Mouse (Mus musculus): ENCODE data around the gene Fancc.

The Fancc gene

DNA sequence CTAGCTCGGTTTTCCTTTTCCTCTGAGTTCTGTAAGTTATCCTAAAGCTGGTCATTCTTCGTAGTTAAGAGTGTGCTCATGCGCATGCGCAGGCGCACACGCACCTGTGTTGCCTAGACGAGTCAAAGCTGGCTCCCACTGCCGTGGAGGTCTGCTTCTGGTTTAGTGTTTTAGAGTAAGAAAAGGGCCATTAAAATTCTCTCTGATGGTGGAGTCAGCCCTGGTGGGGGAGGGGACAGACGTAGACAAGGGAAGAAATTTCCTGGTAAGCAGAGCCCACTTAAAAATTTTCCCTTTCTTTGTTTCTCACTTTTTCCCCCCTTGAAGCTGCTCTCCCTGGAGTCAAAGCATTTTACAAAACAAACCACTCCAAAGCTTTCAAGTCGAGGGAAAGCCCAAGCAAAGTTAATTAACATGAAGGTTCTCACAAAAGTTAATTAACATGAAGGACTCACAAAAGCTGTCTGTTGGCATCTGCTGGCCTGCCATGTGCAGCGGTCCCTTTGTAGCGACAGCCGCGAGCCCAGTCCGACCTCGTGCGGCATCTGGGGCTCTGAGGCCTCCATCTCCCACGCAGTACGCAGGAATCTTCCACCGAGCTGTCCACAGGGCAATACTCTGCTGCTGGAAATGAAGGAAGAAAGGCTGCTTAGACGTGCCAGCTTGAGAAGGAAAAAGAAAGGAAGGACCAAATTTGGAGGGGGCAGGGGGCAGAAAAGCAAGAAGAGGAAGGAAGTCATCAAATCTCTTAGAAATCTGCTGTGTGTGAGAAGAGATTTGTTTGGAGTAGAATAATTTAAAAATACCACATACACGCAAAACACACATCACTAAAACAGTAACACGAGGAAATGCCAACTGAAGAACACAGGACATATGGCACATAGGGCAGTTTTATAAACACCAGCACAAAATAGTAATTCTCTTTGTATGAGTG is at the start of gene Fancc:
Fancc (minus strand) TSS at position 633 of the 937 bp plus-strand sequence.
- no peak for DNase-seq (ENCODE audit: low spot score)

DNA sequence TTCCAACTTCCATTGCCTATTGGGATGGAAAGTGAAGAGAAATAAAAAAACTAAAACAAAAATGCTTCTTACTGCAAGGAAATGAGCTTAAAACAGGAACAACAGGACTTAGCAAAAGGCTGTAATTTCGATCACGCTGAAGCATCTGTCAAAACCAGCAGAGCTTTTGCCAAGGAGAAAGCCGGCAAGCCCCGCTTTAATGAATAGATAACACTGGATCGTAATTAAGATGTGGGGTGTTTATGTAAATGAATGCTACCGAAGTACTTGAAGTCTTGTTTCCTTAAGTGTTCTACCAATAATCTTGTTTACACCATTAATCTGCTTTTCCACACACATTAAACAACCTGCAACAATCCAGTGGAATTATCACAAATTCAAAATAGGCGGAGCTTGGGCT is 48.2 kb upstream of the Fancc start:
- DNase-seq (ENCODE audit: low spot score), result no peak

DNA sequence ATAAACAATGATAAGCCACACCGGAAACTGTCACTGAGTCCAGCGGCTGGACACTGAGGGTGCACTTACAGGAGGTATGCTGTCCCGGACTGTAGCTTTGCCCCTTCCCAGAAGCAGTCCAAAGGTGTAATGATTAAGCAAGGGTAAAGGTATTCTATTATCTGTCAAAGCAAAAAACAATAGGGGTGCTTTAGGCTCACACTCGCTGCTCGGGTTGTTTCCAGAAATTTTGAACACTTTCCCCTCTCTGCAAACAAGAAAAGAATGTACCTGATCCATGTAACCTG is 47.8 kb upstream of the Fancc start:
- no peak for DNase-seq (ENCODE audit: low spot score)

DNA sequence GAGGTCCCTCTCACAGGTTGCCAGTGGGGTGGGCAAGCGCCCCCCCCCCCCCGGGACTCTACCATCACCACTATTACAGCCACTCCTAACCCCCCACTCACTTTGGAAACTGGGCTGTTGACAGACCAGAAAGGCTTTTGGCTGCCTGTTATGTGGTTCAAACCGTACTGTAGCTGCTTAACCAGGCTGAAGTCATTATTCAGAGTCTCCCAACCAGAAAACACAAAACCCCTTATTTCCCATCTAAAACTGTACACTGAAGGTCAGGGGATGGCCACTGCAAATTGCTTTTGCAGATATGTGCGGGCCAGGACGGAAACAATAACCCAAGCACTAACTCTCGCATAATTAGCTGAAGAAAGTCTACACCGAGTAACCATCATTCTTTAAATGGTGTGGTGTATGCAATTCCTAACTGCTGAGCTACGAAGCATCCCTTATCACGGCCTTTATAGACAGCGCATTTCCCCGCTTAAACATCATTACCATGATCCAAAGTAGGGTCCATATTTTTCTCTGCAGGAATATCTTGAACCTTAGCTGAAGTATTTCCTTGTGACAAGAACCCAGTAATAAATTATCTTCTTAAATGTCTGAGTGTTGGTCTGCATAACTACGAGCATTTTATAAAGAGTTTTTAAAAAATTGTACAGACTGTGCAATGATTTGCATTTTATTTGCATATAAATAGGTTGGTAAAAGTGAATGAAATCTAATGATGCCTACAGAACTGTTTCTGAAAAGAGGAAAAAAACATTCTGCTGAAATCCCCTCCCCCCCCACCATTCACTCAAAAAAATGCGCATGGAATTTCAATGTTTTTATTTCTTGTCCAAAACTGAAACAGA is 47.3 kb upstream of the Fancc start:
- no peak for DNase-seq (ENCODE audit: low spot score)

DNA sequence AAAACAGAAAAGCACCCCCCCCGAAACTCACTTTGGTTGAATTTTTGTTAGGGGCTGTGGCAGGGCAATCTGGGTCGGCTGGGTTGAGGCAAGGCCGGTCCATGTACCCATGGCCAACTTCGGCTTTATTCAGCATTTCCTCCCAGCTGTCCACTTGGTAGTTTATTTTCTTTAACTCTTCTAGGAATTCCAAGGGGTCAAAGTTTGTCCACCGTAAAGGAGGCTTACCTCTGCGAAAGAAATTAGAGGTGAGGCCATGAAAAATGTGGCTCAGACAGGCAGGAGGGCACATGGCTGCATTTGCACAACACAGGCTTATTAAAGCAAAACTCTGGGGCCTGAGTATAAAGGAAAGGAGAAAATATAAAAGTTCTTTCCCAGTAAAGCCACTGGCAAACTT is 46.4 kb upstream of the Fancc start:
- DNase-seq (ENCODE audit: low spot score), result no peak

DNA sequence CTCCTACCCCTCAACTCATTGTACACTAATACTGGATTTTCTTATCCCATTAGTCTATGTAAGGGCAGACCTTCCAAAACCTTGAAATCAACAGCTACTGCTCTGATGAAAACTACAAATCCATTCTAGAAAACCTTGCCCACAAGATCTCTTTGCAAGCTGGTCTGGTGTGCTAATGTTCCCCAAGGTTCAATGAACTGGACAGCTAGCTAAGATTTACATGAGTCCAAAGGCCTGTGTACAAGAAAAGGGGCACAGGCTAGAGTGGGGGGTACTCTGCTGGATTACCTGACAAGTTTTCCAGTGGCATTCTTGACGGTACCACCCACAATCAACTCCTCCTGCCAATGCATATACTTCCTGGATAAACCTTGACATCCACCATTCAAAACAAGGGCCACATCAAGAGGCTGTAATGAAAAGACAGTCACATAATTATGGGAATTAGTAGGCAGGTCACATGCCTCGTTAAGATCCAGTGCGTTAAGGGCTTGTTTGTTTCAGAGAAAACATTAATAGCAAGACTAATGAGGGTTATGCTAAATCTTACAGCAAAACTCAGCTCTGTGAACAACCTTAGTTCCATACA is 45.8 kb upstream of the Fancc start:
- no peak for DNase-seq (ENCODE audit: low spot score)

DNA sequence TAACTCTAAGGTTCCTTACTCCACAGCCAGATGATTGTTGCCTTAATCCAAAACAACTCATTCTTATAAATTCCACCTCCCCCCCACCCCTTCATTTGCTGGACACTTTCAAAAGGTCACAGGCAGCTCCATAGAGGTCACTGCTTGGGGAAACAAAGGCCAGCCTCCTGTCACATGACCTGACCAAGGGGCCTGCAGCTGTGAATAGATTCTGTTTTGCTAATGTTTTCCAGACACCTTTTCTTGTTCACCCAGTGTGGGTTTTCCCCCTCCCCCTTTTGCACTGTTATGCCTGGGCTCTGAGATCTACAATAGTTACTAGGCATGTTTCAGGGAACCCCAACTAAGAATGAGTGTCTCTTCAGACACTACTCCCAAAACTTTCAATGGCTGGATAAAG is 44.4 kb upstream of the Fancc start:
- DNase-seq (ENCODE audit: low spot score), result no peak

DNA sequence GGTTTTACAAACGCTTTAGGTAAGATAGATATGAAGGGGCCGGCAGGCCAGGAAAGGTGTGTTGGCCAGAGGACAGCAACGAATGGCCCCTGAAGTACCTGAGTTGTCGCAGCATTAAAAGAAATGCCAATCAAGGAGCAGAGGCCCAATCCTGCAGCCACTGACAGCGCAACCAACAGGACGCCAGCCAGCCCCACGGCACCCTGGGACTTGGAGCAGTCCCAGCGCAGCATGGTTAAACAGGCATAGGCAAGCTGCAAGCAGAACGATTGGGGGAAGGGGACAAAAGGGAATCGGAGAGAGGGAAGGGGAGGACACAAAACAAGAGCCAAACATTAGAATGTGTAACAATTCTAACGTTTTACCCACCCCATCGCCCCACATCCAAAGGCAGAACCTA is 43.5 kb upstream of the Fancc start:
- DNase-seq (ENCODE audit: low spot score), result no peak

DNA sequence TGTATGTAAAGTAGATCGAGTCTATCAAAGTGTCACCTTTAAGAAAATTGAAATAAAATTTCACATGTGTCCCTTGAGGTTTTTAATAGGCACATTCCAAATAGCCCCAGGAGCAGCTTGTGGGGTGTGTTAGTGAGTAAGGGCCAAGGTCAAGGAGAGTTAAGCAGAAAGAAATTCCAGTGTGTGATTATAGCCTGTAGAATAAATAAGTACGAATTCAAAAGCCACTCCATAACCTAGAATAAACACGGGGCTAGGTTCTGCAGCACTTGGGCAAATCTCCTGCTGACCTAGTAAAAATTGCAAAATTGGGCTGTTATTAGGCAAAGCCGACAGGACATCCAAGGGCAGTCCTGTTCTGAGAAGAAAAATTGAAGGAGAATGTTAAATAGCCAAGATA is 37.9 kb upstream of the Fancc start:
- no peak for DNase-seq (ENCODE audit: low spot score)

DNA sequence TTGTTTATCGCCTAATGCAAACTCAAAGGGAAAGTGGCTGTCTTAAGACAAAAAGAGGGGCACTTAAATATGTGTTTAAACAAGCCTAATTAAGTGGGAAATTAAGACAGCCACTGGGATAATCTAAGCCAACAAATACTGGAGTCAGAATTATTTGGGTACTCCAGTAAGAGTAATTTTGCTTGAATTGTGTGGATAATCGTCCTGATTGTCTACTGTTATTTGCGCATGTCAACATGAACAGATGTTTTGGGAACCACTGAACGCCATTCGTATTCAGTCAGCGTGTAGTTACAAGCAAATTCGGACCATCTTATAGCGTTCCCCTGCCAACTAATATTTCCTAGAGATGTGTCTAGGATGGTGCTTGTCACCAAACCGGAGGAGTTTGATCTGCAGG is 33.8 kb upstream of the Fancc start:
- DNase-seq (ENCODE audit: low spot score), result no peak

DNA sequence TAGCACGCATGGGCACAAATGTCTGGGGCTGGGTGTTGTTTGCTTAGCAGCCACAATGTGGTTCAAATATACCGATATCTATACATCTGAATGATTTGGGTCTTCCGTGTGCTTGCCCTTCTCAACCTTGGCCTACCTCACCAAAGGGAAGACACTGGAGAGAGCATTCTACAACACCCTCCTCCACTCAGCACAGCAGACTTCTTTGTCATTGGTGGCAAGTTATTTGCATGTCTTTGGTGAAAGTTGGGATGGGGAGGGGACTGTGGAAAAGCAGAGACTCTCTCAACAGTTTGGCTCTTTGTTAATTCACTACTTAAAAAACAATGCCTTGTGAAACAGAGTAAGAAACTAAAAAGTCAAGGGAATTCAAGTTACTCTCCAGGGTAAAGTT is 33.3 kb upstream of the Fancc start:
- DNase-seq (ENCODE audit: low spot score), result no peak

DNA sequence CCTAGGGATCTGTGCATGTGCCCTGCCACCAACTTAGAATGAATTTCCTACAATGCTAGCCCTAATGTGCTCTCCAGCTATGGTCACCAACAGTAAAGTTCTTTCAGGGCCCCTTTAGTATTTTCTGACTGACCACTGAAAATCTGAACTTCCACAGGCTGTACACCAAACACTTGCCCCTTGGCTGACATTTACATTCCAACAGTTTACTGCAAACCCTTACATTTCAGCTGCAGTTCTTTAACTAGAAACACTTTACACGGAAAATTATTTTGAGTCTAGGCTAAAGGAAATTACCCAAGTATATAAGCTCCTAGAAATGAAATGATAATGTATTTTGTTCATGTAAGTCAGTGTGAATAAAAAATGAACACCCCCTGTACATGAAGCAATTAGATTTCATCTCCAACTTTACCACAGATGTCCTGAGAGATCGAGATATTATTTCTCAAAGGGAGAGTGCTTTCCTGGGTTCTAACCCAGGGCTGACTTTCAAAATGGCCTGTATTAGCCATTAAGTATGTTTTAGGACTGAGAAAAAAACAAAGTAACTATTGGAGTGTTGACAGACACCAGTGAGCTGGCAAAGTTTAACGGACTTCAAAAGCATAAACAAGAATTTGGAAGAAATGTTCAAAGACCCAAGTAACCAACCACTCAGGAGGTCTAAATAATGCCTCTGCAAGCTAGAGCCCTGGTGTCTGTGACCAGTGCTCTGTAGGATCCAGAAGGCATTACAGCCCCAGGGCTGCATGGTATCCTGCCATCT is 32.7 kb upstream of the Fancc start:
- DNase-seq (ENCODE audit: low spot score), result no peak

DNA sequence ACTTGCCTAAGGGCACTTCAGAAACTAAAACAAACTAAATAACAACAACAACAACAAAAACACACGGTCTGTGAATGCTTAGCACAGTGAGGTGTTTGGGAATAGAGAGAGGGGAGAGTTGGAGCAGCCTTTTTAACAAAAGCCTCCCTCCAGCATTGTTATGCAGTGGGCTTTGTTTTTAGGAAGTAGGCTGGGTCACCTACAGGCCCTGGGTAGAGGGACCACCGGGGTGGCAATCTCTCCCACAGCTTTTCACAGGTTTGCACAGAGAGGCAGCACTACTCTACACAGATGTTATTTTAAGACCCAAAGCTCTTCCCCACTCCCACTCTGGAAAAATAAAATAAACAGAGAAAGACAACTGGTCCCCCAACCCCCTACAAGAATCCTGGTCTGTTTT is 31.8 kb upstream of the Fancc start:
- DNase-seq (ENCODE audit: low spot score), result no peak

DNA sequence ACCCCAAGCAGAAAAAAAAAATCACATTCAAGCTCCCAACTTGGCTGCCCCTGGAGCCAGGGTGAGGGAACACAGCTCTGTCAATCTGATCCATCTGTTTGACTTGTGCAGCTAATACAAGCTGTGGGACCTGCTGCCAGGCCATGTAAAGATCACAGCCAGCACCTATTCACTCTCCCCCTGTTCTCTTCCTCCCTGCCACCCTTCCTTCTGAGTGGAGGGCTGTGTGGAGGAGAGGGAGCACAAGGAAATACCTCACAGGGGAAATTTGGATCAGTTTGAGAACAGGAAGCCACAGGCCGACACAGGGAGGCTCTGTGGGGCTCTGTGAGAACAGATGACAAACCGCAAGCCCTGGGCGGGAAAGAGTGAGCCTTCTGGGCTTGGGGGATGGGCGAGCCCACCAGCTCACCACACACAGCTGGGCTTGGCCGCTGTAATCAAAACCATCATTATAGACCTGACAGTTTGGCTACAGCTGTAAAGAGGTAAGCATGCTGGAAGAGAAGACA is 31.1 kb upstream of the Fancc start:
- no peak for DNase-seq (ENCODE audit: low spot score)

DNA sequence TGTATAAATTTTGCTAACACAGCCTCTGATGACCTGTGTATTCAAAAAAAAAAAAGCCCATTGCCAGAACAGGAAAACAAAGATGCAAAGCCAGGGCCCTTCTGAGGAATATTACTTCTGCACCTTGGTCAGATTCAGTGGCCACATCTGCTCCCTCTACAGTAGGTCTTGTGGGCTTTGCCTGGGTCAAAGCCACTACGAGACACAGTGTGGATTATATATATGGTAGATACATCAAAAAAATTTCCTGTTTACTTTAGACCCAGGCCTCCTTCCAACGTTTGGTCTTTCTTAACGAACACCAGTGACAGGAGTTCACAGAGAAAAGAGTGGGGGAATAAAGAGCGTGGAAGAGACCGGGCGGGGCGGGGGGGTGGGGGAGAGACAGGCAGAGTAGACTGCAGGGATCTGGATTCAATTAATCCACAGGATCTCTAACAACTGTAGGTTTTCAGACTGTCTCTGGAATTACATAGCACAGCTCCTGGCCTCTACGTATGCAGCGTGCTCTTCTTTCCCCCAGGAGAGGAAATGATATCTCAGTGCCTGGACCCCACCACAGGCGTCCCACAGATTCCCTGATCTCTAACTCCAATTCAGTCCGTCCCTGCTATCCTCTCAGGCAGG is 28.6 kb upstream of the Fancc start:
- no peak for DNase-seq (ENCODE audit: low spot score)

DNA sequence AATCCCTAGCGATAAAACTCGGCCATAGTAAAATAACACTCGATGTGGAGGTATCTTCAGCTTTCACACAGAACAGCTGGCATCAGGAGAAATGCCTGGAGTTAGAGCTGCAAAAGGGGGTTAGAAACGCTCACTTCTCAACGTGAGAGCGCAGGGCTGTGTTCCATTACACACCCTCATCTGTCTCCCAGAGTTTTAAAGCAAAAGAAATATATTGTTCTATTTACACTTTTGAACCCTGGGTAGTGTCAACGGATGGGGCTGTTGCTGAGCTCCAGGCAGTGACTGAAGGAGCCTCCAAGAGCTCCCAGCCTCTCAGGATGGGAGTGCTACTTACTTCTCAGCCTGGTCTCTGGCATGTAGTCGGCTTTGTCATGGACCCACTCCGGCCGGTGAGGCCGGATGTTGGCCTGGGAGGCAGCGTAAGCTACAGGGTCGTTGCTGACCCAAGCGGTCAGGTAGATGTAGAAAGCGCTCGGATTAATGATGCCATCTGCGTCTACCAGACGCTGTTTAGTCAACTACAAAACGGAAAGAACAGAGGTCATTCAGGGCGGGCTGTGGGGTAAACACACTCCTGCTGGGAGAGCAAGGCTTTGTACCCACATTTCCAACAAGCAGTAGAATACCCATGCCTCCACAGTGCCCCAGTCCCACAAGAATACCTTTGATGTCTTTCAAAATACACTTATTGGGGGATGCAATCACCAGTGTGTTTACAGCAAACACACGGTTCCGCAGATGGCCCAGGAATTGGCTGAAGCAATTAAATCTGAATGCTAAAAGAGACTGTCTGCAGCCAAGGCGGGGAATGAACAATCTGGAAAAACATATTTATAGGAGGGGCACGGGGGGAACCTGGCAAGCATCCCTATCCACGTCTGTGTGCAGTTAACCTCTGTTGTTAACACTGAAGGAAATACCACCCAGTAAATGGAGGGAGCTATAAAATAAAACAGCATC is 27.8 kb upstream of the Fancc start:
- no peak for DNase-seq (ENCODE audit: low spot score)

DNA sequence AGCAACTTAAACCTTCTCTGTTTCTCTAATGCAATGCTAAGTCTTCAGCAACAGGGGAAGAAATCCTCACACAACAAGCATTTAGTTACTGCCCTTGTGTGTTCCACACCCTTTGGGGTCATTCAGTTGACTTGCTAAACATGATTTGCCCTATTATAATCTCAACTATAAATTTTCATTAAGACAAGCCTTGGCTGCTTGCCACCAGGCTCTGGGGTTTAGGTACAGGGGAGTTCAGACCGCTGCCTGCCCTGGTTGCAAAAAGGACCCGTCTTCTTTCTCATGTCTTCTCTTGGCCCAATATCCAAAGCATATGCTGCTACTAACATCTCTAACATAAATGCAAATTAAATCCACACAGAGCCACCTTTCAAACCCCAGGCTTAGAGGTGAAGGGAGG is 27.0 kb upstream of the Fancc start:
- no peak for DNase-seq (ENCODE audit: low spot score)

DNA sequence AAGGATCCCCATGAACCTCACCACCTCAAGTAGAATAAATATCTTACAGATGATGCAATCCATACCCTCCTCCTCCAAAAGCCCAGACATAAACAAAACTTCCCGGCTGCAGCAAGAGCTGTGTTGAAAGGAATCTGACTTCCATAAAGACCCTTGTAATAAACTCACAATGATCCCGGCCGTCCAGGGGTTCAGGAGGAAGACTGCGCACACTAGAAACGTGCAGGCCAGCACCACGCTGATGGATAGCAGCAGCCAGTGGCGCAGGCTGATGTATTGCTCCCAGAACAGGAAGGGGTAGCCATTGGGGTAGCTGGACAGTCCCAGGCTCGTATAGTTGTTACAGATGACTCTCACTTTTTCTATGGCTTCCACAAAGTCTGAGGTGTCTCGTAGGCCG is 25.8 kb upstream of the Fancc start:
- DNase-seq (ENCODE audit: low spot score), result no peak

DNA sequence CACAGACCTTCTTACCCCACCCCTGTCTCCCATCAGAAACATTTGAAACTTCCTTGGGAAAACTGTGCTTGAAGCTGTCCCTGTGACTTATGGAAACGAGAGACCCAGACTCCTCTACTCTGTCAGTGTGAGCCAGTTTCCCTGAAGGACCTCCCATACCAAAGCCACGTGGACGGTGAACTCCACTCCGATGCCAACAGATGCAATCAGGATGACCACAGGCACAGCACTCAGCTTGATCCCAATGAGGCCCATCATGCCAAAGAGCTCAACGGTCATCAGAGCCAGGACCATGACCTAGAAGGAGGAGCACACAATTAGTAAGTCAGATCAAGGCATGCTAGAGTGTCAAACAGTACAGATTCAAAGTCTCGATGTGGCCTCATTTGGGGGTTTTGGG is 23.0 kb upstream of the Fancc start:
- DNase-seq (ENCODE audit: low spot score), result no peak

DNA sequence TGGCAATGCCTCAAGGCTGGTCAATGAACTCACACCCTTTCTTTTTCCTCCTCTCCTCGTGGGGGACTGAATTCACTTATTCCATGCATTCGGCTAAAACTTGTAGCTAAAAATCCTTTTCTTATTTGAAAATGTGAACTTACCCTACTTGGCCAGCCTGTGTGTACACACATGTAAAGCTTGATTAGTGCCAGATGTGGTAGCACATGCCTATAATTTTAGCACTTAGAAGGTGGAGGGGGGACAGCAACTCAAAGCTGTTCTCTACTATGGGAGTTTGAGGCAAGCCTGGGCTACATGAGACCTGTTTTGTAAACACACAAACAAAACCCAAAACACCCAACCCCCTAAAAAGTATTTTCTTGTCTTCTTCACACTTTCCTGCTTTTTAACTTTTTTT is 19.5 kb upstream of the Fancc start:
- DNase-seq (ENCODE audit: low spot score), result no peak
